Mouse (Mus musculus): ENCODE measurements at regions not wholly inside any gene's neighbourhood (a gene's known extent, or its start where the extent isn't known, plus 50 kb on each side); places are given as distances from the start of the nearest gene placed in this dataset.

GRCm38 (mm10) chr4:87718166-87718805 lies 314.9 kb downstream of the Mllt3 start:
- DNase-seq, result no peak

- DNase-seq, result no peak
Observed at GRCm38 (mm10) chr4:87715212-87715933, 317.8 kb downstream of the Mllt3 start.

GRCm38 (mm10) chr4:87712691-87713090 lies 320.5 kb downstream of the Mllt3 start:
- no peak for DNase-seq

GRCm38 (mm10) chr4:87712286-87712685 lies 320.9 kb downstream of the Mllt3 start:
- no peak for DNase-seq

GRCm38 (mm10) chr4:87711185-87711827 lies 321.9 kb downstream of the Mllt3 start:
- DNase-seq, result no peak

GRCm38 (mm10) chr4:87708981-87709645 lies 324.1 kb downstream of the Mllt3 start:
- no peak for DNase-seq

- no peak for DNase-seq
Observed at GRCm38 (mm10) chr4:87707386-87707785, 325.8 kb downstream of the Mllt3 start.

GRCm38 (mm10) chr4:87702834-87703233 lies 330.3 kb downstream of the Mllt3 start:
- DNase-seq, result no peak

GRCm38 (mm10) chr4:87702290-87702689 lies 330.9 kb downstream of the Mllt3 start:
- DNase-seq, result no peak

GRCm38 (mm10) chr4:87701024-87701423 lies 332.1 kb downstream of the Mllt3 start:
- DNase-seq, result no peak

GRCm38 (mm10) chr4:87700508-87700907 lies 332.7 kb downstream of the Mllt3 start:
- DNase-seq, result no peak

GRCm38 (mm10) chr4:87699586-87699985 lies 333.6 kb downstream of the Mllt3 start:
- no peak for DNase-seq

- DNase-seq, result no peak
Observed at GRCm38 (mm10) chr4:87698750-87699149, 334.4 kb downstream of the Mllt3 start.

GRCm38 (mm10) chr4:87696921-87697320 lies 336.2 kb downstream of the Mllt3 start:
- no peak for DNase-seq

- DNase-seq, result no peak
Observed at GRCm38 (mm10) chr4:87695811-87696210, 337.4 kb downstream of the Mllt3 start.

- DNase-seq, result no peak
Observed at GRCm38 (mm10) chr4:87692741-87693140, 340.4 kb downstream of the Mllt3 start.

GRCm38 (mm10) chr4:87684952-87685351 lies 348.2 kb downstream of the Mllt3 start:
- no peak for DNase-seq

- DNase-seq, result no peak
Observed at GRCm38 (mm10) chr4:87682783-87683182, 350.4 kb downstream of the Mllt3 start.

- DNase-seq, result no peak
Observed at GRCm38 (mm10) chr4:87671101-87671500, 362.1 kb downstream of the Mllt3 start.

- no peak for DNase-seq
Observed at GRCm38 (mm10) chr4:87670167-87670566, 363.0 kb downstream of the Mllt3 start.

GRCm38 (mm10) chr4:87669480-87669879 lies 363.7 kb downstream of the Mllt3 start:
- no peak for DNase-seq

- no peak for DNase-seq
Observed at GRCm38 (mm10) chr4:87668314-87668713, 364.9 kb downstream of the Mllt3 start.

- DNase-seq, result no peak
Observed at GRCm38 (mm10) chr4:87667556-87668154, 365.5 kb downstream of the Mllt3 start.

Measured in cerebellum, adult 11-12 months (tissue).